Mouse (Mus musculus) kidney, adult 2 months (tissue): ENCODE measurements around the gene Ube2b. TPM values are rescaled to one million over a fixed set of nuclear protein-coding genes. Genes with fewer than 3 reads are reported as not detected.

ENCODE experiments used
- DNase-seq: peaks from one replicate; pipeline ENCODE4 v3.0.0; 2021
- H3K27ac ChIP-seq: fragments of 200-500 bp; 2 replicates; pipeline ENCODE4 v1.5.1; 2012; ENCODE audit warnings: low read depth, low read length, control low read depth, inconsistent platforms; ENCODE audit not compliant: insufficient read depth
- H3K27me3 ChIP-seq: fragments of 200-500 bp; replicated peaks from 2 replicates; pipeline ENCODE4 v1.6.1; 2012; ENCODE audit warnings: mild to moderate bottlenecking, moderate library complexity, low read length, inconsistent platforms; ENCODE audit not compliant: control insufficient read depth, insufficient read depth
- H3K36me3 ChIP-seq: fragments of 200-500 bp; 2 replicates; pipeline ENCODE4 v1.6.1; 2012; ENCODE audit warnings: mild to moderate bottlenecking, moderate library complexity, low read length, inconsistent platforms; ENCODE audit not compliant: control insufficient read depth, insufficient read depth
- H3K4me1 ChIP-seq: fragments of 200-500 bp; 2 replicates; pipeline ENCODE4 v1.6.1; 2011; ENCODE audit warnings: low read length; ENCODE audit not compliant: control insufficient read depth, insufficient read depth
- H3K4me3 ChIP-seq: fragments of 200-500 bp; 2 replicates; pipeline ENCODE4 v1.5.1; 2011; ENCODE audit warnings: mild to moderate bottlenecking, low read depth, low read length, control low read depth; ENCODE audit not compliant: insufficient read depth
- CTCF ChIP-seq: fragments of 200-500 bp; conservative IDR thresholded peaks from 2 replicates; pipeline ENCODE4 v1.5.1; 2011; ENCODE audit warnings: low read depth, mild to moderate bottlenecking, control low read depth, low read length, moderate library complexity, mixed read lengths; ENCODE audit not compliant: insufficient read depth, insufficient read length
- POLR2A ChIP-seq: fragments of 200-500 bp; IDR thresholded peaks from one replicate; pipeline ENCODE4 v1.6.1; 2011; ENCODE audit warnings: low read depth, low read length, control low read depth
- WGBS: fragments of 180-500 bp; shearing (Covaris S2); methylation state at CpG from one replicate; pipeline ENCODE4 v1.1.7; 2018; 5-methylcytosine and 5-hydroxymethylcytosine counted together
- polyA plus RNA-seq: library from polyadenylated mRNA; depleted of rRNA; stranded (reverse); fragments of >200 nt; gene quantifications from 2 replicates; pipeline ENCODE4 v1.2.3, GENCODE M21; 2012

The Ube2b gene
- polyA plus RNA-seq, 1 experiment, result 70.9 TPM

DNA sequence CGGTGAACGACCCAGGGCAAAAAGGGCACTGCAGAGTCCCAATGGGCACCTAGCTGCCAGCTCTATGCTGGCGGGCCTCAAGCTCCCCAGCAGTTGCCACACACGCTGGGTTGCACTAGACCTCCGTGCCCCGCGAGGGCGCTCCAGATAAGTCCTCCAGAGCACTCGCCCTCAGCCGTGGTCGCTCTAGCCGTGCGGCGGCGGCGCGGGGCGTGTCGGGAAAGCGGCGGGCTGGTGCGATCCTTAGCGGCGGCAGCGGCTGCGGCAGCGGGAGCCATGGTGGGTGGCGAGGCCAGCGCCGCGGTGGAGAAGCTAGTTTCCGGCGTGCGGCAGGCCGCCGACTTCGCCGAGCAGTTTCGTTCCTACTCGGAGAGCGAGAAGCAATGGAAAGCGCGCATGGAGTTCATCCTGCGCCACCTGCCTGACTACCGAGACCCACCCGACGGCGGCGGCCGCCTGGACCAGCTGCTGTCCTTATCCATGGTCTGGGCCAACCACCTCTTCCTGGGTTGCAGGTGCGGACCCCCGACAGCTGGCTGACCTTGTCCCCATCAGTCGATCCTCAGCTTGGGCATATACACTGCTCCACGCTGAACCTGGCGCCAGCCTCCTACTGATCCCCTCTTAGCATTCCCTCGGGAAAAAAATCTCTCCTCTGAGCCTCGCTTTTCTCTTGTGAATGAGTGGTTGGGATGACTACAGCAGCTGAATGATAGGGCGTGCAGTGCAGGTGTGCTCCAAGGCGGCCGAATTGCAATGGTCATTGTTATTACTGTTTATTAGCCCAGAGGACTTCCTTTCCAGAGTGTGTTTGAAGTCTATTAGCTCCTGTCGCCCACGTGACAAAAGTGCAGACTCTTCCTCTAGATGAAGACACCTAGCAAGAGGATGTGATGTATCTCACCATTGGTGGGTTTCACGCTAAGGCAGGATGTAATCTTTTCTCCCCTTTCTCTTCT lies 32.8 kb downstream of the Ube2b start, which contains the start of gene Cdkn2aipnl:
TSS of gene Cdkn2aipnl (plus strand) at position 219 of the 959 bp plus-strand sequence.
- DNase-seq, result peak; percentile 97
- H3K4me1 ChIP-seq, result no peaks in the 10 kb centered on the region
- peak within 1 kb of the TSS; percentile 71 for H3K4me3 ChIP-seq
- WGBS, result 2% methylated on average over 63 of the region's 63 CpGs
- no peaks in the 10 kb centered on the region for H3K27me3 ChIP-seq
- TF ChIP-seq POLR2A (no peak), CTCF (peak; percentile 81)
- no peaks in the 10 kb centered on the region for H3K36me3 ChIP-seq
- H3K27ac ChIP-seq, result no peak within 1 kb of the TSS

DNA sequence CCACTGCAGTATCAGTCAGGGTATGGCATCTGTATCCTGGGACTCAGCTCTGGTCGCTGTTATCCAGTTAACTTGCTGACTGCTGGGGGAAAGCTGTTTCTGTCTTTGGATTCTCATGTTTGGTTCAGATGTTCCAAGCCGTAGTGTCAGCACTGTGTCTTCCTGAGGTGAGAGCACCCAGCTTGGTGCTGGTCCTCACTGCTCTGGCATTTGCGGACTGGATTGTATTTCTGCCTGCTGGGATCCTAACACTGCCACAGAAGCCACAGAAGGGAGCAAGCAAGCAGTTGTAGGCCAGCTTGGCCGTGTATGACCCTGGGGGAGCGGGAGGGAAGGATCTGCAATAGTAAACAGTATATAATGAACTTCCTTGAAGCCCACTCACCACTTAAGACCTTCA lies 33.9 kb downstream of the Ube2b start:
- DNase-seq, result no peak
- Histone ChIP-seq H3K4me1 (no peaks in the 10 kb centered on the region), H3K4me3 (no peak overlapping the region), H3K36me3 (no peaks in the 10 kb centered on the region), H3K27ac (no peak overlapping the region), H3K27me3 (no peaks in the 10 kb centered on the region)
- TF ChIP-seq CTCF, result no peak
- no peak for TF ChIP-seq POLR2A
- WGBS, result 83% methylated on average over 5 of the region's 5 CpGs

DNA sequence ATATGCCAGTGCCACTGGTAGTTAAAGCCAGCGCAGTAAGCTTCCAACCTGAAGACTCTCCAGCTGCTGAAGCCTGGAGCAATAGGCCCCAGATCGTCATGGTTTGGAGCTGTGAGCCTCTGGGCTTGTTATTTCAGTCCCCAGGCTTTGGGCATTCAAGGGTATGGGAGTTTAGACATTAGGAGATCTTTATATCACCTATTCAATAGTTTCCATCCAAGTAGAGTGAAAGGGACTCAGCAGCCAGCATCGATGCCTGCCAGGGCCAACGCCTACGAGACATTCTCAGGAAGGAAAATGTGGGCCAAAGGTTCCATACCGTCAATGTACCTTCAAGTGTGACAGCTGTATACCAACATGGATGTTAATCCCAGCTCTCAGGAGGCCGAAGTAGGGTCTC lies 38.3 kb downstream of the Ube2b start:
- no peaks in the 10 kb centered on the region for H3K36me3 ChIP-seq
- TF ChIP-seq POLR2A (no peak), CTCF (no peak)
- no peaks in the 10 kb centered on the region for H3K27me3 ChIP-seq
- H3K4me1 ChIP-seq, result no peaks in the 10 kb centered on the region
- H3K4me3 ChIP-seq, result no peak overlapping the region
- H3K27ac ChIP-seq, result no peak overlapping the region
- no peak for DNase-seq
- WGBS, result 91% methylated on average over 7 of the region's 7 CpGs

- WGBS, result 93% methylated on average over 8 of the region's 8 CpGs
- no peak overlapping the region for H3K27ac ChIP-seq
- no peaks in the 10 kb centered on the region for H3K36me3 ChIP-seq
- TF ChIP-seq POLR2A (no peak), CTCF (no peak)
- DNase-seq, result no peak
- H3K27me3 ChIP-seq, result no peaks in the 10 kb centered on the region
- H3K4me1 ChIP-seq, result no peaks in the 10 kb centered on the region
- no peak overlapping the region for H3K4me3 ChIP-seq
Observed at GRCm38 (mm10) chr11:51961761-51962160, 38.8 kb downstream of the Ube2b start.

GRCm38 (mm10) chr11:51960967-51961471 lies 39.5 kb downstream of the Ube2b start:
- DNase-seq, result no peak
- WGBS, result 56% methylated on average over 11 of the region's 11 CpGs
- no peaks in the 10 kb centered on the region for H3K27me3 ChIP-seq
- no peak overlapping the region for H3K27ac ChIP-seq
- H3K4me1 ChIP-seq, result no peaks in the 10 kb centered on the region
- no peaks in the 10 kb centered on the region for H3K36me3 ChIP-seq
- H3K4me3 ChIP-seq, result no peak overlapping the region
- TF ChIP-seq CTCF (no peak; the same call in 1 of the 2 replicates), POLR2A (no peak)

GRCm38 (mm10) chr11:51960061-51960460 lies 40.5 kb downstream of the Ube2b start:
- Histone ChIP-seq H3K4me1 (no peaks in the 10 kb centered on the region), H3K27ac (no peak overlapping the region), H3K27me3 (no peaks in the 10 kb centered on the region), H3K4me3 (no peak overlapping the region), H3K36me3 (no peaks in the 10 kb centered on the region)
- no peak for DNase-seq
- TF ChIP-seq POLR2A (no peak), CTCF (no peak)
- 82% methylated on average over 4 of the region's 4 CpGs for WGBS

DNA sequence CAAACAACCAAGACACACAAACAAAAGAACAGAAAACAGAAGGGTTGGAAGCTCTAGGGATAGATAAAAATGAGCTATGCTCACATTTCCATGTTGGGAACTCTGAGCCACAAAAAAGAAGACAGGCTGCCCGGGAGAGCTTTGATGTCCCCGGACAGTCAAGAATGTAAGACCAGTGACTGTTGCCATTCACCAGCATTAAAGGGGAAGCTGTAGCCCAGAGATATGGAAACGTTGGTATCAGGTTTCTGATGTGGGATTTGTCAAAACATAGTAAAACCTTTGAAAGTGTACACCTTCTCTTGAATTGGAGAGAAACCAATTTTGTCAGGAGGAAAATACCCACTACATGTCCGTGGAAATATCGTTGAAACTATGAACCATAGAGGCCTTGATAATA lies 41.1 kb downstream of the Ube2b start:
- WGBS, result 75% methylated on average over 5 of the region's 5 CpGs
- Histone ChIP-seq H3K4me3 (no peak overlapping the region), H3K4me1 (no peaks in the 10 kb centered on the region), H3K27me3 (no peaks in the 10 kb centered on the region), H3K27ac (no peak overlapping the region), H3K36me3 (no peaks in the 10 kb centered on the region)
- DNase-seq, result no peak
- TF ChIP-seq CTCF (no peak), POLR2A (no peak)
